Mouse (Mus musculus) spleen, adult 2 months (tissue): ENCODE data around the gene Gm20388. TPM values are rescaled to one million over a fixed set of nuclear protein-coding genes. Genes with fewer than 3 reads are reported as not detected.
A peak's percentile ranks its signal among the peaks of the same experiment; 100 is the strongest.

ENCODE experiments used
- DNase-seq, 2 experiments: peaks; one replicate each; pipeline versions ENCODE4 v3.0.0 to v3.0.0-alpha.2; 2012 to 2021; ENCODE audit warnings: low spot score in 2 of 2, low read depth in 1 of 2
- H3K27ac ChIP-seq: fragments of 200-500 bp; 2 replicates; pipeline ENCODE4 v1.5.1; 2012; ENCODE audit warnings: low read length, inconsistent platforms; ENCODE audit not compliant: insufficient read depth
- H3K27me3 ChIP-seq: fragments of 200-500 bp; 2 replicates; pipeline ENCODE4 v1.6.1; 2012; ENCODE audit warnings: mild to moderate bottlenecking, moderate library complexity, low read length, inconsistent platforms; ENCODE audit not compliant: control insufficient read depth, insufficient read depth
- H3K36me3 ChIP-seq: fragments of 200-500 bp; 2 replicates; pipeline ENCODE4 v1.6.1; 2012; ENCODE audit warnings: mild to moderate bottlenecking, low read length, inconsistent platforms; ENCODE audit not compliant: control insufficient read depth, insufficient read depth
- H3K4me1 ChIP-seq: fragments of 200-500 bp; 2 replicates; pipeline ENCODE4 v1.6.1; 2011; ENCODE audit warnings: inconsistent platforms; ENCODE audit not compliant: control insufficient read depth, insufficient read depth, insufficient read length
- H3K4me3 ChIP-seq: fragments of 200-500 bp; 2 replicates; pipeline ENCODE4 v1.5.1; 2011; ENCODE audit warnings: mild to moderate bottlenecking, inconsistent platforms; ENCODE audit not compliant: insufficient read depth, insufficient read length; ENCODE audit errors: extremely low read depth
- CTCF ChIP-seq: fragments of 200-500 bp; IDR thresholded peaks from 2 replicates; pipeline ENCODE4 v1.5.1; 2011; ENCODE audit warnings: mild to moderate bottlenecking, inconsistent platforms; ENCODE audit not compliant: insufficient read depth, insufficient read length, insufficient replicate concordance; ENCODE audit errors: extremely low read depth
- POLR2A ChIP-seq: fragments of 200-500 bp; IDR thresholded peaks from 2 replicates; pipeline ENCODE4 v1.6.1; 2011; ENCODE audit warnings: low read depth, low read length, inconsistent platforms
- WGBS: fragments of 180-500 bp; shearing (Covaris S2); methylation state at CpG from one replicate; pipeline ENCODE4 v1.1.7; 2018; 5-methylcytosine and 5-hydroxymethylcytosine counted together
- polyA plus RNA-seq: library from polyadenylated mRNA; depleted of rRNA; stranded (reverse); fragments of >200 nt; gene quantifications from 2 replicates; pipeline ENCODE4 v1.2.3, GENCODE M21; 2012

Gm20388 gene
- polyA plus RNA-seq, 1 experiment, result 26.1 TPM

DNA sequence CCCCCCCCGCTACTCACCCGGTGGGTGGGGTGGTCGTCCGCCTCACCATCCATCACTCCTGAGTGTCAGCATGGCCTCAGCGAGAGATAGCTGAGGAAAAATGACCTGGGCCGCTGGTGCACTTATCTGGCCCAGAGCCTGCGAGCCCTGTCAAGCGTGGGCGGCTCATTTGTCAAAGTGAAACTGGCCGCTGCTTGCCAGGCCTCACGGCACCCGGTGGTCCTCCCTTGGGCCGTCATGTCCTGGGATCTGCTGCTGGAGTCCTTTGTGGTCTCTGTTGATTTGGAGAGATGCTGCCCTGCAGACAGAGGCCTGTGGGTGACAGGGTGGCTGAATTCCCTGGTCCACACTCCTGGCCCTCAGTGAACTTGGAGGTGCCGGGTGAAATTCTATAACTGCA is 921.4 kb downstream of the Gm20388 start:
- Histone ChIP-seq H3K4me1 (no peaks in the 10 kb centered on the region), H3K4me3 (no peak overlapping the region), H3K27ac (no peak overlapping the region), H3K27me3 (no peaks in the 10 kb centered on the region), H3K36me3 (no peaks in the 10 kb centered on the region)
- peak in 1 of 2 experiments; percentile 19 for DNase-seq
- 28% methylated on average over 12 of the region's 14 CpGs for WGBS
- no peak for TF ChIP-seq POLR2A
- TF ChIP-seq CTCF, result no peak

DNA sequence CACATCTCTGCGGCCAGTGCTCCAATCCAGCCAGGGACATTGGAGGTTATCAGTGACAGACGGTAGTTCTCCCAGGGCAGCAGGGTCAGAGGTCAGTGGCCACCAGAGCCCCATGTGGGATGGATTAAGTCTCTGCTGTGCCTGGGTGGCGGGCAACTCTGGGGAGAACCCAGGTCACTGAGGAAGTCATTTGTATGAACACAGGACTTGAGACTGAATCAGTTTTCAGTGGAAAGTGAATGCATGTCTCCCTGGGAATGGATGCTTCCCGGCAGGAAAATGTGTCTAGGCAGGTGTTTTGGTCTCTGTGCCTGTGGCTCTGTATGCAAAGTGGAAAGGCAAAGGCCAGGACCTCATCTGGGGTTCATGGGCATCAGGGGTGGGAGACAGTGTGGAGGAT is 922.6 kb downstream of the Gm20388 start:
- no peaks in the 10 kb centered on the region for H3K36me3 ChIP-seq
- no peaks in the 10 kb centered on the region for H3K27me3 ChIP-seq
- DNase-seq, result no peak
- 75% methylated on average over 4 of the region's 4 CpGs for WGBS
- no peak overlapping the region for H3K27ac ChIP-seq
- H3K4me3 ChIP-seq, result no peak overlapping the region
- TF ChIP-seq POLR2A (no peak), CTCF (no peak)
- no peaks in the 10 kb centered on the region for H3K4me1 ChIP-seq

DNA sequence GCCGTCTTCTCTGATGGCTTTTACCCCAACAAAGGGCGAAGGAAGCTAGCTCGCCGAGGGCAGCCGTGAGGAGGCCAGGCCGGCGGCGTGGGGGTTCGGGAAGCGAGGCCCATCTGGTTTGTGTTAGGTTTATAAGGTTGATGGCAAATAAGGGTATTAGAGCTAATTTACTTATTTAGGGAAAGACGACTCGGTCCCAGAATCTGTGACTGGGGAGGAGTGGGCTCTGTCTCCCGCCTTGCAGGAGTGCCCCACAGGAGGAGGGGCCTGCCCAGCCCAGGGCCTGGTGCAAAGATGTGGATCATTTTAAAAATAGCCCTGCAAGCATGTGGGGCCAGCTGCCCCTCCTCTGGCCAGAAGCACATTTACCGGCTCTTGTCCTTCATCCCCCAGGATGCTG is 928.4 kb downstream of the Gm20388 start:
- H3K27me3 ChIP-seq, result no peaks in the 10 kb centered on the region
- 90% methylated on average over 14 of the region's 14 CpGs for WGBS
- H3K36me3 ChIP-seq, result no peaks in the 10 kb centered on the region
- H3K4me3 ChIP-seq, result no peak overlapping the region
- DNase-seq, result no peak
- no peaks in the 10 kb centered on the region for H3K4me1 ChIP-seq
- TF ChIP-seq POLR2A, result no peak
- TF ChIP-seq CTCF, result no peak
- H3K27ac ChIP-seq, result no peak overlapping the region

DNA sequence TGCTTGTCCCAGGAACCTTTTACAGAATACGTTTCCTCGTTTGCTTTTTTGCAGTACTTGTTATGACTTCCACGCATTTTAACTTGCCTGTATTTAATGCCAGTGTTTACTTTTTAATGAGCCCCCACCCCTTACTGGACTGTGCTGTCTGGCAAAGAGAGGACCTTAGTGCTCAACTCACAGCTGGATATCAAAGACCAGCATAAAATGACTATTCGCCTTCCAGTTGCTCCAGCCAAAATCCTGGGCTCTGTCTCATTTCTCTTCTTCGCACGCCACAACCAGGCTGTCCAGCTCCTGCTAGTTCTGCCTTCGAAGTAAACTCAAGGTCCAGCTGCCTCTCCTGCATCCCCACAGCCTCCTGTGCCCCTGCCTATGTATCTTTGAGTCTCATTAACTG is 932.4 kb downstream of the Gm20388 start:
- H3K36me3 ChIP-seq, result no peaks in the 10 kb centered on the region
- H3K27ac ChIP-seq, result no peak overlapping the region
- H3K27me3 ChIP-seq, result no peaks in the 10 kb centered on the region
- H3K4me3 ChIP-seq, result no peak overlapping the region
- H3K4me1 ChIP-seq, result no peaks in the 10 kb centered on the region
- WGBS, result 73% methylated on average over 7 of the region's 7 CpGs
- TF ChIP-seq POLR2A (no peak), CTCF (no peak)
- no peak for DNase-seq

DNA sequence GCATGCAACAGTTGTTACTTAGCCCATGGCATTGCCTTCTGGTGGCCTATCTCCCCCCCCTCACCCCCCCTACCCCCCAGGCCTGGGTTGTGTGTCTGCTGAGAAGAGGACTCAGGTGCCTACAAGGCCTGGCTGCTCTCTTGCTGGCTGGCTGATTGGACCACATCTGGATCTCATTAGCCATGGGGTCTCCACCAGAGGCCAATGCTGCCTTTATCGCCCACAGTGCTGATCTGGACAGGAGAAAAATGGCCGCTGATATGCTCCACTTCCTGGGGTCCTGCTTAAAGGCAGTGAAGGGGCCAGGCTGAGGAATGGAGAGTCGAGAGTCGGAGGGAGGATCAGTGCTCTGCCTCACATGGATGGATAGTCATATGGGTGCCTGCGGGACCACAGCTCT is 935.4 kb downstream of the Gm20388 start:
- no peak overlapping the region for H3K4me3 ChIP-seq
- no peaks in the 10 kb centered on the region for H3K36me3 ChIP-seq
- no peak for DNase-seq
- 87% methylated on average over 5 of the region's 5 CpGs for WGBS
- H3K4me1 ChIP-seq, result no peaks in the 10 kb centered on the region
- no peaks in the 10 kb centered on the region for H3K27me3 ChIP-seq
- no peak for TF ChIP-seq POLR2A
- no peak for TF ChIP-seq CTCF
- H3K27ac ChIP-seq, result no peak overlapping the region

DNA sequence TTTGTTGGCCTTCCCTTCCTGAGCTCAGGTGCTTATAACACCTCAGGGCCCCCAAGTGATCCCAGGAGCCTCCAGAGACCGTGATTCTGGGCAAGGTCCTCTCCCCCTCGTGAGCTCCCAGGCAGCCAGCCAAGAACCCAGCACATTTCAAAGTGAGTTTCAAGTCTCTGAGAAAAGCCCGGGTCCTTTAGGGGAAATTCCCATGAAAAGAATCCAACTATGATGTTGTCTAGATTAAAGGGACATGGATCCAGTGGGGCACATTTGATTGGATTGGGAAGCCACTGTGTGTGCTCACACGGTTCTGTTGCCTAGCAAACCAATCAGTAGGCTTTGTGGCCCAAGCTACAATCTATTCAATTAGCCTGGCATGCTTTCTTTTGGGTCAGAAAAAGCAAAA is 936.6 kb downstream of the Gm20388 start:
- WGBS, result 20% methylated on average over 4 of the region's 4 CpGs
- DNase-seq, result no peak
- H3K36me3 ChIP-seq, result no peaks in the 10 kb centered on the region
- no peaks in the 10 kb centered on the region for H3K4me1 ChIP-seq
- H3K27me3 ChIP-seq, result no peaks in the 10 kb centered on the region
- no peak overlapping the region for H3K4me3 ChIP-seq
- H3K27ac ChIP-seq, result no peak overlapping the region
- TF ChIP-seq POLR2A, result no peak
- TF ChIP-seq CTCF, result no peak

DNA sequence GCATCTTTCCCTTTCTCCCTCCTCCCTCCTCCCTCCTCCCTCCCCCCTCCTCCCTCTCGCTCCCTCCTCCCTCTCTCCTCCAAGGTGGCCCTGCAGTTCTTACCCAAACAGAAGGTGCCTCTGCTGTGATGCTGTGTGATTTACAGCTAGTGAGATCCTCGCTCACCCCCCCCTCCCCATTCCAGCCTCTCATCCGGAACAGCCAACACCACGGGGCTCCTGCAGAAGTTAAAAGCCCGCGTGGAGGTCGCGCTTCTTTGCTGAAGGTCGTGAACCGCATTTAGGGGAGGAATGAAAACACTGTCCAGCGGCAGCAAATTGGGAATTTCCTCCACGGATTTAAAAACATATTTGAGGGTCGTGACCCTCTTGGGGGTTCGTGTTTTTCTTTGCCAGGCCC is 937.1 kb downstream of the Gm20388 start:
- 14% methylated on average over 13 of the region's 14 CpGs for WGBS
- no peak overlapping the region for H3K27ac ChIP-seq

DNA sequence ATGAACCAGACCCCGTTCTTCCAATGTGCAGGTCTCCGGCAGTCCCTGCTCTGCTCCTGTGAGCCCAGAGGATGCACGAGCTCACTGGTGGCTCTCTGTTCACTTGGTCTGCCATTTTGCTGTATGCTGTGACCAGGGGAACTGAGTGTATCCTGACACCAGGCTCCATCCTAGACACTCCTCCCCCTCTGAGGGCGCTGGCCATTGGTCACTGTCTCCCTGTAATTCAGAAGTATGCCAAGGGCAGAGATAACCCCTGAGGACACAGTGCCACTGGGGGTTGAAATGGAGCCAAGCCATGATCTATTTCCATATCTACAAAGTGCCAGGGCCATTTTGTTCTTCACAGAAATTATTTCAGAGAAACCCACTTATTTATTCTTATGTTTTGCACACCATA is 937.8 kb downstream of the Gm20388 start:
- Histone ChIP-seq H3K4me3 (no peak overlapping the region), H3K36me3 (no peaks in the 10 kb centered on the region), H3K27ac (no peak overlapping the region), H3K4me1 (no peaks in the 10 kb centered on the region), H3K27me3 (no peaks in the 10 kb centered on the region)
- no peak for DNase-seq
- TF ChIP-seq CTCF, result no peak
- no peak for TF ChIP-seq POLR2A
- 76% methylated on average over 4 of the region's 4 CpGs for WGBS

More for the DNA sequence above, 937.1 kb downstream of the Gm20388 start:
- TF ChIP-seq POLR2A (no peak), CTCF (no peak)
- Histone ChIP-seq H3K4me3 (no peak overlapping the region), H3K27me3 (no peaks in the 10 kb centered on the region), H3K4me1 (no peaks in the 10 kb centered on the region), H3K36me3 (no peaks in the 10 kb centered on the region)
- DNase-seq, result no peak
